Mouse (Mus musculus): ENCODE measurements around the gene Padi6.

Padi6 gene

DNA sequence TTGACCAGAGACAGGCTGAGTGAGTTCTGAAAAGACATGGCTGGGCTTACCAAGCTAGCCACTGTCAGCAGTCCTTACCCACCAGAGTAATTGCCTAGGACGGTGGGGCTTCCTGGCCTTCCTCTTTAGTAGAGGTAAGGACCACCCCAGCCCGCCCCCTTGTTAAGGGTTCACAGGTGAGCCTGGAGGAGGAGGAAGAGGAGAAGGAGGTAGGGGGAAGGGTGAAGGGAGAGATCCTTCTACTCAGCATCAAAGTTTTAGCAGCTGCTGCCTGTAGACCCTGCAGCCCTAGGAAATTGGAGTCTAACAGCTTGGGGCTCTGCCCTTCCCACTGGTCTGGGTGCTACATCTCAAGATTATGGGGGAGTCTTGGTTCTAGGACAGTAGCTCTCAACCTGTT is at the start of gene Padi6:
Gene Padi6 (minus strand): TSS at position 101 of the 400 bp plus-strand sequence.
- DNase-seq (ENCODE audit: extremely low spot score, low read depth, low spot score), result no peak

DNA sequence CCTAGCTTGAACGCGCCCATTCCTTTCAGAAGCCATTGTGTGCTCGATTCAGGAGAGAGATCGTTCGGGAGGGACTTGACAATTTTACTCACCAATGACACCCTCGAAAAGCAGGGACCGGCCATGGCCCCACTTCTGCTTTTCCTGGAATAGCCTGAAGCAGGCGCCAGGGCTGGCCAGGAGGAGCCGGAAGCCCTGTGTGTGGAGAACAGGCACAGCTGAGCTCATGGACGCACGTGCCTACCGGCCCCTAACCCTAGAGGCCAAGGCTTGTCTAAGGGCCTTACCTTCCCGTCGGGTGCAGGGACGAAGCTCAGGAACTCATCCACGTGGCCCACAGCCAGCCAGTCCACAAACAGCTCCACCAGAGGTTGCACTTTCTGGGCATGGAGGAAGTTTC is 48.6 kb upstream of the Padi6 start:
- no peak for DNase-seq (ENCODE audit: extremely low spot score, low read depth, low spot score)

- DNase-seq (ENCODE audit: extremely low spot score, low read depth, low spot score), result no peak
Observed at GRCm38 (mm10) chr4:140789983-140790382, 47.5 kb upstream of the Padi6 start.

GRCm38 (mm10) chr4:140788983-140789382 is 46.5 kb upstream of the Padi6 start:
- DNase-seq (ENCODE audit: extremely low spot score, low read depth, low spot score), result peak; percentile 50

DNA sequence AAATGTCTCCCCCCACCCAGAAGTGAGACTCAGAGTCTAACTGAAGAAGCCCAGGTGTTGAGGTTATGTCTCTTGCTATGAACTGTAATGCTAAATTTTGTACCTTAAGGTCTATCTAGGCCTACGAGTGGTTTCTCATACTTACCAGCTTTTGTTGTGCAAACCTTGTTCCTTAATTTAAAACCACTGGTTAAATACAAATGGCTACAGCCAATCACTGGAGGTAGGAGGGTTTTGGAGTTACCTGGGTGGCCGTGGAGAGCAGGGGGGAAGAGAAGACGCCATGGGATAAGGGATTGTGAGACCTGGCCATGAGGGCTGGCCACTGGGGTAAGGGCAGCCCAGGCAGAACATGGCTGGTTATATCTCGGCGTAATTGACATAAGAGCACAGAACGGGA is 45.8 kb upstream of the Padi6 start:
- no peak for DNase-seq (ENCODE audit: extremely low spot score, low read depth, low spot score)

GRCm38 (mm10) chr4:140787414-140787813 is 45.0 kb upstream of the Padi6 start:
- no peak for DNase-seq (ENCODE audit: extremely low spot score, low read depth, low spot score)

DNA sequence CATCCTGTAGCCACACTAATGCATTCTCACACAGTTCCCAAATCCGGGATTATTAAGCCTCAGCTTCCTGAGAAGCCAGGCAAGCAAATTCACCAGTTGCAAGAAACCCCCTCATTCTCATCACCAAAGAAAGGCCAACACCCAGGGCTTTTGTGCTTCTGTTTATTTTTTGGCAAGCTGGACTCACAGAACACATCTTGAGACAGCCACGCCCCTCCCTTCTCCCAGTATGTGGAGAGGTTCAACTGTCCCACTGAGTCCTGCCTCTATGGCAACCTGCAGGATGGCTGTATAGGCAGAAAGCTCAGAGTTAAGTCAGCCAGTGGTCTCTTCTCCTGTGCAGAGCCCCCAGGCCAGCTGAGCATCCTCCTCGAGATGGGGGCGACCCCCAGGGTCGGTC is 42.8 kb upstream of the Padi6 start:
- DNase-seq (ENCODE audit: extremely low spot score, low read depth, low spot score), result no peak

- no peak for DNase-seq (ENCODE audit: extremely low spot score, low read depth, low spot score)
Observed at GRCm38 (mm10) chr4:140784292-140784945, 42.0 kb upstream of the Padi6 start.

GRCm38 (mm10) chr4:140782821-140783220 is 40.4 kb upstream of the Padi6 start:
- DNase-seq (ENCODE audit: extremely low spot score, low read depth, low spot score), result no peak

- no peak for DNase-seq (ENCODE audit: extremely low spot score, low read depth, low spot score)
Observed at GRCm38 (mm10) chr4:140780507-140780906, 38.1 kb upstream of the Padi6 start.

DNA sequence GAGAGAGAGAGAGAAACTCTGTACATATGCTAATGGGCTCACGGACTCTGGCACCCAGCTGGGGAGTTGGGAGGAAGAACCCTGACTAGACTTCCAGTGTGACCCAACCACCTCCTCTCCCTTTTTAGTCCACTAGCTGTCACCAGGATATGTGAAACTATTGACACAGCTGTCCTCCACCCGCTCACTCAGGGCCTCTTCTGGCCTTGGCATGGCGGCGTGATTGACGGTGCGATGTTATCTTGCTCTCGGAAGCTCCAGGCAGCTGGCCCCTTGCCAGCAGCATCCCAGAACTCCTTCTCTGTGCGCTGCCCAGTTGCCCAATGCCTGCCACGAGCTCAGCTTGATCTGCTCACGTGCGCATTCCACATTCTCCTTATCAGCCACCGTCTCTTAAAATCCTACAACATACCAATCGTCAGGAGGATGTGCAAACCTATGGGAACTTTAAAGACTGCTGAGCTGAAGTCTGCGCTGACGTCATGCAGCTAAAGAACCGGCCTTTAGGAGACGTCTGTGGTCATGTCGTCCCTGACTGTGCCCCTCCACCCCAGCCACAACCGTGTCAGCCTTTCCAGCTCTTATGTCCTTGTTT is 37.5 kb upstream of the Padi6 start:
- no peak for DNase-seq (ENCODE audit: extremely low spot score, low read depth, low spot score)

GRCm38 (mm10) chr4:140776623-140777022 is 34.2 kb upstream of the Padi6 start:
- no peak for DNase-seq (ENCODE audit: extremely low spot score, low read depth, low spot score)

- no peak for DNase-seq (ENCODE audit: extremely low spot score, low read depth, low spot score)
Observed at GRCm38 (mm10) chr4:140775876-140776275, 33.4 kb upstream of the Padi6 start.

- DNase-seq (ENCODE audit: extremely low spot score, low read depth, low spot score), result no peak
Observed at GRCm38 (mm10) chr4:140774893-140775292, 32.5 kb upstream of the Padi6 start.

DNA sequence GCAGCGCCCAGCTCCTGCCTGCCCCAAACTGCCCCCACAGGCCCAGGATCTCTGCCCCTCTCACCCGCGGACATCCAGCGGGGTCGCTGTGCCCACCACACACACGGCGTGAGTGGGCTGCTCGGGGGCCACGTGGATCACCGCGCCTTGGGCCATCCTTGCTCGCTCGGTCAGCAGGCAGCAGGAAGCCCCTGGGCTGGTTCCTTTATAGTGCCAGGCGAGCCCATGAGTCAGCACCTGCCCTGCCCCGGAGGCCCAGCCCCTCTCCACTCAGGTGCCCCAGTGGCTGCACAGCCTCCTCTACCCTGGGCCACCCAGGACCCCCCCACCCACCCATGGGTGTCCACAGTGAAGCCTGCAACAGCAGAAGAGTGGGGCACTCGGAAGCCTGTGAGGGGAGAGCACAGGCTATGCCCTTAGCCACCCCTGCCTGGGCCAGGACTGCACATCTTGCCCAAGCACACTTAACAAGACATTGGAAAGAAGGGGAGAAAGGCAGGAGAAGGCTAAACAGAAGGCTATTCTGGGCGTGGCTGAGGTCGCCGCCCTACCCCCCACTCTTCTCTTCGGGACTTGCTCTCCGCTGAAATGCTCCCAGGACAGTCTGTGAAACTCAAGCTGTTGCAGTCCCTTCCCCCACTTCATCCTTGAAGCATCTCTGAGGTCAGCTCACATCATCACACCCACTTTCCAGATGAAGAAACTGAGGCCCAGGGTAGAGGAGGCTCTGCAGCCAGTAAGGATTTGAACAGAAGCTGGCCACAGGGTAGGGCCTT is 31.8 kb upstream of the Padi6 start, which contains the start of gene Padi4:
Gene Padi4 (minus strand): TSS at position 212 of the 776 bp plus-strand sequence.
- DNase-seq (ENCODE audit: extremely low spot score, low read depth, low spot score), result no peak

- no peak for DNase-seq (ENCODE audit: extremely low spot score, low read depth, low spot score)
Observed at GRCm38 (mm10) chr4:140771091-140771490, 28.6 kb upstream of the Padi6 start.

DNA sequence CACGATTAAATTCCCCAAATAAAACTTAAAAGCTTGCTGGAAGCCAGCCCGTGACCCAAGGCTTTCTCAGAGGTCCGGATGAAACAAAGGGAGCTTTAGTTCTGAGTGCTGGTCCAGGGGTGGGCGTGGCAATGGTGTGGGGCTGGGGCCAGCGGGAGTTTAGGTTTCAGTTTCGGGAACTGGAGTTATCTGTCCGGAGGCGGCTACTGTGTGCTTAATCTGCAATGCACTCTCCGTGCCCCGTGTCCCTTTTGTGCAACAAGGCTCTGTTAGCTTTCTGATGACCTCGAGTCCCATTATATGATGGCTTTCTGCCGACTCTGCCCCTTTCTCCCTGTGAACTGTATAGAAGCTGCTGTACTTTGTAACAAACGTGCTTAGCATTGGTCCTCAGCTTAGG is 28.0 kb upstream of the Padi6 start:
- no peak for DNase-seq (ENCODE audit: extremely low spot score, low read depth, low spot score)

DNA sequence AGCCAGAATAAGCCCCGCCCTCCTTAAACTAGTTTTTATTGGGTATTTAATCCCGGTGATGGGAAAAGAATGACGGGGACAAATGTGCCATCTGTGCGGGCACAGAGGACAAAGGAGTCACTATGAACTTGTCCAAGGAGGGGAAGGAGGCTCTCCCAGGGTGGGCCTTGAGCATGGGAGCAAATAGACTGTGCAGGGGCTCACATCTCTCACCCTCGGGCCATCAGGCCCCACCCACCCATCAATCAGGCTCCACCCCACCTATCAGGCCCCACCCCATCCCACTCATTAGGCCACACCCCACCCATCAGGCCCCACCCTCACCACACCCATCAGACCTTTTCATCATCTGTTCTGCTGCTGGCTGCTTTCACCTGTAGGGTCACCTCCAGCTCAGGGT is 26.5 kb upstream of the Padi6 start:
- no peak for DNase-seq (ENCODE audit: extremely low spot score, low read depth, low spot score)

- no peak for DNase-seq (ENCODE audit: extremely low spot score, low read depth, low spot score)
Observed at GRCm38 (mm10) chr4:140765936-140766335, 23.5 kb upstream of the Padi6 start.

DNA sequence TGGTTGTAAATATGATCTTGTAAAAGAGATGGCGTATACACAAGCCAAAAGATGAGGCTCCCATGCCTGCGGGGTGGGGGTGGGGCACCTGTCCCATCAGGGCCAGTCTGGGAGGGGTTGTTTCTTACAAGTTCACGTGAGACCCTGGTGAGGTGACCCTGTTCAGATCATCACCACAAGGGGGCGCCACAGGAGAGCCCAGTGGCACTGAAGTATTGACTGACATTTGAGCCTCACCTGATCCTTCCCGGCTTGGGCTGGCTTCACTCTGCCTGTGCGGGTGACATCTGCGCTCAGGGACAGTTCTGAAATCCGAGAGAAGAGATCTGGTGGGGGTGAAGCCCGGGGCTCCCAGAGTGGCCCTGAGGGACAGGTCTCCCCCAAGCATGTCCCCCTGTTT is 20.7 kb upstream of the Padi6 start:
- no peak for DNase-seq (ENCODE audit: extremely low spot score, low read depth, low spot score)

- no peak for DNase-seq (ENCODE audit: extremely low spot score, low read depth, low spot score)
Observed at GRCm38 (mm10) chr4:140761601-140762000, 19.2 kb upstream of the Padi6 start.

- no peak for DNase-seq (ENCODE audit: extremely low spot score, low read depth, low spot score)
Observed at GRCm38 (mm10) chr4:140755811-140756210, 13.4 kb upstream of the Padi6 start.

Data from hindlimb bud, embryonic 11.5 days (tissue).